Mouse (Mus musculus): ENCODE results near the gene Tmem30b.

GRCm38 (mm10) chr12:73513958-73514357 lies 32.2 kb downstream of the Tmem30b start:
- TF ChIP-seq CTCF (IDR thresholded peaks at IDR 0.05; ENCODE audit: borderline replicate concordance, insufficient read depth, low read depth, low read length), result no peak
- TF ChIP-seq POLR2A (IDR thresholded peaks at IDR 0.05; ENCODE audit: borderline replicate concordance, insufficient read depth, low read length), result no peak

Data from cerebellum, adult 2 months (tissue).